Mouse (Mus musculus) thymus, postnatal 10 days (tissue): ENCODE results near the gene Gm38392.
A peak's percentile ranks its signal among the peaks of the same experiment; 100 is the strongest.
"Not testable (repeated sequence)": the region's sequence is repeated elsewhere in the genome, so short reads cannot be mapped to it uniquely, and the experiment has no call there.

Source experiments
- DNase-seq, 2 experiments: peaks; one replicate each; pipeline ENCODE4 v3.0.0; 2021; ENCODE audit warnings: low spot score in 2 of 2

Gene Gm38392

DNA sequence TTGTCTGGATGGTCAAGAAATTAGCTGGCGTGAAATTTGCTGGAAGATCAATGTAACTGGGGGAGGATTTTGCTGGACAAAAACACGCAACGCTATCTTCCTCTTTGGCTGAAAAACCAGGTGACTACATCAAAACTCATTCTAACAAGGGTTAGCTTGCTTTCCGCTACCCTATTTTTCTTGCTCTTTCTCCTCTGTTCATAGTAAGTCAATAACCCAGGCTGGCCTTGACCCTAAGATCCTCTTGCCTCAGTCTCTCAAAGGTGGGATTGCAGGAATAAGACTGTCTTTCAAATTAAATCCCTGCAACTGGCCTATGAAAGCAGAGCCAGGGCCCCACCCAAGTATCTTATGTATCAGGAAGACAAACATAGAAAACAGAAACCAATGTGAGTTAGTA lies at the start of gene Gm38392:
TSS of gene Gm38392 (minus strand) at position 101 of the 400 bp plus-strand sequence.
- DNase-seq: no peak

- DNase-seq: peak; percentile 95 to 97
Measured at GRCm38 (mm10) chr3:88336058-88337013, 49.3 kb upstream of the Gm38392 start, which contains the start of the genes Tmem79 and Smg5. Gene Tmem79, minus strand, starts transcription at chr3:88336148. Gene Smg5, plus strand, starts transcription at chr3:88336260.

GRCm38 (mm10) chr3:88335436-88336053 lies 48.5 kb upstream of the Gm38392 start:
- no peak for DNase-seq

GRCm38 (mm10) chr3:88334902-88335435 lies 48.0 kb upstream of the Gm38392 start:
- no peak for DNase-seq

DNA sequence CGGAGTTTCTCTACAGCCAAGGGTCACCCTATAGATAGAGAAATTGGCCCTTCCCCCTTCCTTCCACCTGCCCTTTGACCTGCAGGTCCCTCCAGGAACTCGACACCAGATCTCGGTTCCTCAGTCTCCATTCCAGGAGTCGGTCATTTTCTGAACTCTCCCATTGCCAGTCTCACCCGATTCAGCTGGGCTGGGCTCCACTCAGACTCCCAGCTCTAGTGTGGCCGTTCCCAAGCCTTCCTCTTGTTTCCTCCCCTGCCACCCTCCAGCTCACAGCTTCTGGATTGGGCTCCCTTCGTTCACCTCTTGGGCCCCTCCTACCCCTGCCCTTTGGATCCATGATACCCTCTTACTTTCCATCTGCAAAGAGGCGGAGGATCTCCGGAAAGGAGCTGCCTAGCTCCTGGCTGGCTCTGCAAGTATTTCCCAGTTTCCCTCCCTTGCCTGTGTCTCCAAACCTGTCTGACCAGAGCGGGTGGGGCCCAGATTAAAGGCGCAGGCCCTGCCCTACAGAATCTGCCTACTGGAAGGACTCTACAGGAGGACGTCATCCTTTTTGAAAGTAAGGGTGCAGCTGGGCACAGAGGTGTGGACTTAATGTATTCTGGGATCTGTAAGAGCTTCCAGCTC lies 47.1 kb upstream of the Gm38392 start:
- DNase-seq: no peak

DNA sequence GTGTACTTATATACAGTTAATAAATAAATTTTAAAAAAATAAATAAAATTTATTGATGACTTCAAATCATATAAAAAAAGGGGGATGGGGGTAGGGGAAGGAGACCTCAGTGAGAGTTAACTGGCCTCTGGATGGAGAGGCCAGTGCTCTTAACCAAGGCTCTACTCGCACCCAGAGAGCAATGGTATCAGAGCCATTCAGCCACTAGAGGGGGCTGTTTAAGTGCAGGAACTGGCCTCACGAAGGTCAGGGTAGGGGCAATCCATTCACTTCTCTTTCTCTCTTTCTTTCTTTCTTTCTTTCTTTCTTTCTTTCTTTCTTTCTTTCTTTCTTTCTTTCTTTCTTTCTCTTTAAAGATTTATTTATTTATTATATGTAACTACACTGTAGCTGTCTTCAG lies 44.3 kb upstream of the Gm38392 start:
- peak in 1 of 2 experiments; percentile 73 for DNase-seq

DNA sequence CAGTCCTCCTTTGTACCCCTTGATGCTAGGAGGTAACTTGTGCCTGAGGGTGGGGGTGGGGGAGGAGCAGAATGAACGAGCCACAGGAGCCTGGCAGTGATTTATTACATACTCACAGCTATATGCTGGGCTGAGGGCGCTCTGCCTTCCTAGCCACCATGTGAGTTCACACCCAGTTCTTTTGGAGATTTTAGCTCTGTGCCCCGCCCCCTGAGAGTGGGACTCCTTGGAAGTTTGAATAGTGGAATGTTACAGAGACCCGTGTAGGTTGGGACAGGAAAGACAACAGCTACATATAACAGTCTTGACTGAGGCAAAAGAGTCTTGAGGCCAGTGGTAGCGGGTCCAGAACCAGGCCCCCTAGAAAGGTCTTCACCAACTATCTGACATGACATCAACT lies 41.9 kb upstream of the Gm38392 start:
- DNase-seq: no peak

DNA sequence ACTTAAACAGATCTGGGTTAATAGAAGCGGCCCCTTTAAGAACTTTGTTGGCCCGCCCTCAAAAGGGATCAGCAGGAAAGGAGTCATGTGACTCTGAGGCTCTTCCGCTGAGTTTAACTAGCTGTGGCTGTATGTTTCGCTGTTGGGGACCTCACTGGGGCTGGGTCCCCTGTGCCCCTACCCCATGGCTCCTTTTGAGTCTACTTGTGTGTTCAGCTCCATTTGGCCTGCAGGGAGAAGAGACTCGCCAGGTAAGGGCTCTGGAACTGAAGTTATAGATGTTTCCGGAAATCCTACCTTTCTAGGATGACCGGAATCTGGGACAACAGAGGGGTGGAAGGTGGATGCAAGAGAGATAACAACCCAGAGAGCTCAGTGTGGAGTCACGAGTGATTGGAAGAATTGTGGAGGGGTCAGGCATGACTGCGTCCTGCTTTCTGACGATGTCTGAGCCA lies 38.0 kb upstream of the Gm38392 start, which contains the start of gene Glmp:
TSS of gene Glmp (plus strand) at position 73 of the 455 bp plus-strand sequence.
- peak in 1 of 2 experiments; percentile 45 for DNase-seq

- DNase-seq: no peak
Measured at GRCm38 (mm10) chr3:88299172-88299571, 12.2 kb upstream of the Gm38392 start.

- no peak for DNase-seq
Measured at GRCm38 (mm10) chr3:88297321-88297851, 10.4 kb upstream of the Gm38392 start.

GRCm38 (mm10) chr3:88296561-88297318 lies 9.7 kb upstream of the Gm38392 start, which contains the start of the genes Tsacc and Cct3:
Gene Tsacc, minus strand, starts transcription at chr3:88296999.
Gene Cct3, plus strand, starts transcription at chr3:88297116.
- peak; percentile 94 to 95 for DNase-seq

- no peak for DNase-seq
Measured at GRCm38 (mm10) chr3:88296110-88296560, 9.1 kb upstream of the Gm38392 start.

GRCm38 (mm10) chr3:88295272-88295671 lies 8.3 kb upstream of the Gm38392 start:
- not testable (repeated sequence) for DNase-seq

DNA sequence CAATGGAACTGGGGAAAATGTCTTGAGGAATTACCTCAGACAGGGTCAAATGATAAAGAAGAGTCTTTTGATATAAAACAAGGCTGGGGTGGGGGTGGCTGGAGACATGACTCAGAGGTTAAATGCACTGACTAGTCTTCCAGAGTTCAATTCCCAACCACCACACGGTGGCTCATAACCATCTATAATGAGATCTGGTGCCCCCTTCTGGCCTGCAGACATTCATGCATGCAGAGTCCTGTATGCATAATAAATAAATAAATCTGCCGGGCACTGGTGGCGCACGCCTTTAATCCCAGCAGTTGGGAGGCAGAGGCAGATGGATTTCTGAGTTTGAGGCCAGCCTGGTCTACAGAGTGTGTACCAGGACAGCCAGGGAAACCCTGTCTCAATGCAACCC lies 5.0 kb upstream of the Gm38392 start:
- DNase-seq: peak; percentile 8 to 38

DNA sequence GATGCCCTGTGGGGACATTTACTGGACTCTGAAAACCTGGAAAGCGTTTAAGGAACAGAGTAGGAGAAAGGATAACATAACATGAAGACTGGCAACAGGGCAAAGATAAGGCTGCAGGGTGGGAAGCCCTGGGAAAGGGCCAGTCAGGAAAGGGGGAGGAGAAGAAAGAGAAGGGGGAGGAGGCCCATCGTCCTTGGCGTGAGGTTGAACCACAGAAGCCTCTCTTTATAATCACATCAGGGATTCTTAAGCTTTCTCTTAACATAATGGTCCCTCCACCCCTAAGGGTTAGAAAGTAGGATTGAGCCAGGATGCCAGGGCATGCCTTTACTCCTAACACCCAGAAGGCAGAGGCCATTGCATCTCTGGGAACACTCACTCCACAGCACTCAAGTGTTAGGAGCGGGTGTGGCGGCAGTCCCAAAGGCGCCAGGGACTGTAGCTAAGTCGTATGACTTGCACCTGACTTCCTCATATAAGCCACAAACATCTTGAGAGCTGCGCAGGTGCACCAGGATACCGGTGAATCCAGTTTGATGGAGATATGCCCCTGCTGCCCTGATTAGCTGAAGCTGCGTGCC lies 1.2 kb upstream of the Gm38392 start:
- not testable (repeated sequence) for DNase-seq

DNA sequence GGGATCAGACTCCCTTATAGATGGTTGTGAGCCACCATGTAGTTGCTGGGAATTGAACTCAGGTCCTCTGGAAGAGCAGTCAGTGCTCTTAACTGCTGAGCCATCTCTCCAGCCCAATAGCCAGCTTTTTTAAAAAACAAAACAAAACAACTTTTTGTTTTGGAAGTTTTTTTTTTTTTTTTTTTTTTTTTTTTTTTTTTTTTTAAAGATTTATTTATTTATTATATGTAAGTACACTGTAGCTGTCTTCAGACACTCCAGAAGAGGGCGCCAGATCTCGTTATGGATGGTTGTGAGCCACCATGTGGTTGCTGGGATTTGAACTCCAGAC lies 1.5 kb downstream of the Gm38392 start:
- not testable (repeated sequence) for DNase-seq

DNA sequence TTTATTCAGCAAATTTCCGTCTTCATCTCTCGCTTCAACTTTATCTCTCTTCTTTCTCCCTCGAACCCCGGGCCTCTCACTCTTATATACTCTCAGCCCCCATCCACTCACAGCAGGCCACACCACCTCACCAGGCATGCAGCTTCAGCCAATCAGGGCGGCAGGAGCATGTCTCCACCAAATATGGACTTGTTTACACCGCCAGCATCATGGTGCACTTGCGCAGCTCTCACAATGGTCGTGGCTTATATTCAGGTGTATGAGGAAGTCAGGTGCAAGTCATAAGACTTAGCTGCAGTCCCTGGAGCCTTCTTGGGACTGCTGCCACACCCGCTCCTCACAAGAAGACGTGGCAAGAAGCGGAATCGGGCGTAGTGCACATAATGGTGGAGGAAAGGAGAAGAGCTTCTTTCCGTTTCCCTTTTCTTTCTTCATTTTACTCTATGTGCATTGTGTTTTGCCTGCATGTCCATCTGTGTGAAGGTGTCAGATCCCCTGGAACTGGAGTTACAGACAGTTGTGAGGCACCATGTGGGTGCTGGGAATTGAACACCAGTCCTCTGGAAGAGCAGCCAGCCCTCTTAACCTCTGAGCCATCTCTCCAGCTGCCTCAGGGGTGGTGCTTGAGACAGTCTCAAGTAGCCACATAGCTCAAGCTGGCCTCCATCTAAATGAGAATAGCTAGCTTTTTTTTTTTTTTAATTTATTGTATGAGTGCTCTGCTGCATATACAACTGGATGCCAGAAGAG lies 2.0 kb downstream of the Gm38392 start:
- not testable (repeated sequence) for DNase-seq

GRCm38 (mm10) chr3:88281141-88281916 lies 5.7 kb downstream of the Gm38392 start:
- DNase-seq: not testable (repeated sequence)

GRCm38 (mm10) chr3:88280035-88280434 lies 7.0 kb downstream of the Gm38392 start:
- no peak for DNase-seq
